12 mouse cellular contexts compared by ENCODE assay signal in genomic region chr6:108324464-108325025, GRCm38 (mm10).
"Had no signal": no experiment of that assay in that cellular context is flagged by ENCODE, and none has a peak within 500 bp of the region (broad histone marks: within the 10 kb centered on the region; RNA-seq: fewer than 3 reads in every experiment).

No protein-coding gene starts in this region.

- H3K4me3 ChIP-seq: kidney, embryonic 15.5 days; limb, embryonic 10.5 days; liver, embryonic 15.5 days; myocyte; neural tube, embryonic 12.5 days had no signal

- H3K36me3 ChIP-seq: kidney, embryonic 15.5 days; limb, embryonic 10.5 days; liver, embryonic 15.5 days; neural tube, embryonic 12.5 days had no signal

- H3K27me3 ChIP-seq: kidney, embryonic 15.5 days; liver, embryonic 15.5 days; neural tube, embryonic 12.5 days had no signal

- H3K9ac ChIP-seq: kidney, embryonic 15.5 days; liver, embryonic 15.5 days; neural tube, embryonic 12.5 days had no signal

- DNase-seq: kidney, adult 18-20 months; kidney, postnatal 25 days; lung, adult 2 months; lung, postnatal 36 days; midbrain, embryonic 14.5 days had no signal

- H3K4me2 ChIP-seq: kidney, embryonic 15.5 days; liver, embryonic 11.5 days; liver, embryonic 15.5 days; neural tube, embryonic 12.5 days had no signal

- H3K27ac ChIP-seq: kidney, embryonic 15.5 days; limb, embryonic 10.5 days; liver, embryonic 15.5 days; neural tube, embryonic 12.5 days; stomach, postnatal 0 days had no signal

- H3K4me1 ChIP-seq: neural tube, embryonic 12.5 days had no signal

- H3K9me3 ChIP-seq: kidney, embryonic 15.5 days; limb, embryonic 10.5 days; liver, embryonic 15.5 days; neural tube, embryonic 12.5 days had no signal
